Mouse (Mus musculus) left cerebral cortex, adult 11 months (tissue): ENCODE data around the gene 4930555G01Rik.
"Not testable (repeated sequence)": the region's sequence is repeated elsewhere in the genome, so short reads cannot be mapped to it uniquely, and the experiment has no call there.

Experiments
- DNase-seq: peaks from one replicate; pipeline ENCODE4 v3.0.0; 2022; ENCODE audit warnings: low spot score

Gene 4930555G01Rik

GRCm38 (mm10) chr14:5050329-5050728, at the start of gene 4930555G01Rik:
Gene 4930555G01Rik, plus strand, starts transcription at chr14:5050629.
- DNase-seq = not testable (repeated sequence)

DNA sequence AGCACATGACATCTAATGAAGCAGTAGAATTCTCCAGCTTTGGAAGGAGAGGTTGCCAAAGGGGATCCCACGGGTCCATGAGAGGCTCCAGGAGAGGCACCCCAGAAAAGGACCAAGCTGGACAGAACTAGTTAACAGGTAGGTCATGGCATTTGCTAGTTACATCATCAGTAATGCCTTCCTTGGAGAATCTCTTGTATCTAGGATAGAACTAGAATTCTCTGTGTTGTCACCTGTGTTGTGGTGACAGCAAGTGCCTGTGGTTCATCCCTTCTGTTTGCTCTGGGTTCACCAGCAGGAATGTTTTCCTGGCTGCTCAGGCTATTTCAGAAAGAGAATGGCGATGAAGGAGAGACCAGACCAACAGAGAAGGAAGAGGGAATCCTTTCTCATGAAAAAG, 34.8 kb upstream of the 4930555G01Rik start, which contains the start of gene Gm3298:
Gm3298 (plus strand) TSS at position 301 of the 400 bp plus-strand sequence.
- not testable (repeated sequence) for DNase-seq

GRCm38 (mm10) chr14:5070611-5071490, 20.4 kb downstream of the 4930555G01Rik start, which contains the start of gene Gm8281:
Gene Gm8281, plus strand, starts transcription at chr14:5071040.
- not testable (repeated sequence) for DNase-seq
